Mouse (Mus musculus): ENCODE measurements around the gene Rgs3.

GRCm38 (mm10) chr4:62583265-62584092 is 23.8 kb downstream of the Rgs3 start:
- TF ChIP-seq POLR2A (IDR thresholded peaks at IDR 0.05; ENCODE audit: low read depth, low read length) (no peak), CTCF (IDR thresholded peaks at IDR 0.05; ENCODE audit: borderline replicate concordance, insufficient read depth, low read length) (no peak)
